Mouse (Mus musculus) heart, embryonic 16.5 days (tissue): ENCODE results near the gene Ttc25. TPM values are rescaled to one million over a fixed set of nuclear protein-coding genes. Genes with fewer than 3 reads are reported as not detected.
A peak's percentile ranks its signal among the peaks of the same experiment; 100 is the strongest.

ENCODE experiments used
- ATAC-seq: fragments of 200-750 bp; cut with Nextera tagmentation; replicated peaks from 2 replicates; pipeline ENCODE4 v1.8.0; 2017; ENCODE audit warnings: moderate number of reproducible peaks; ENCODE audit not compliant: insufficient read depth, low FRiP score; ENCODE audit errors: extremely low read depth
- H3K27ac ChIP-seq: fragments of 300-500 bp; sonication (generic); 2 replicates; pipeline ENCODE4 v1.5.1; 2014; ENCODE audit warnings: mild to moderate bottlenecking, low read length, control low read depth, moderate library complexity
- H3K27me3 ChIP-seq: fragments of 300-500 bp; sonication (generic); 2 replicates; pipeline ENCODE4 v1.6.1; 2014; ENCODE audit warnings: low read length, mixed read lengths; ENCODE audit not compliant: control insufficient read depth, insufficient read depth
- H3K36me3 ChIP-seq: fragments of 300-500 bp; sonication (generic); 2 replicates; pipeline ENCODE4 v1.6.1; 2014; ENCODE audit not compliant: control insufficient read depth, insufficient read depth
- H3K4me1 ChIP-seq: fragments of 300-500 bp; sonication (generic); 2 replicates; pipeline ENCODE4 v1.6.1; 2014; ENCODE audit warnings: low read length, mixed read lengths; ENCODE audit not compliant: control insufficient read depth, insufficient read depth
- H3K4me2 ChIP-seq: fragments of 300-500 bp; sonication (generic); 2 replicates; pipeline ENCODE4 v1.6.1; 2014; ENCODE audit warnings: low read depth, mild to moderate bottlenecking, control low read depth, low read length
- H3K4me3 ChIP-seq: fragments of 300-500 bp; sonication (generic); 2 replicates; pipeline ENCODE4 v1.5.1; 2014; ENCODE audit warnings: mild to moderate bottlenecking, control low read depth, low read length
- H3K9ac ChIP-seq: fragments of 300-500 bp; sonication (generic); 2 replicates; pipeline ENCODE4 v1.6.1; 2014; ENCODE audit warnings: low read length, control low read depth
- H3K9me3 ChIP-seq: fragments of 300-500 bp; sonication (generic); replicated peaks from 2 replicates; pipeline ENCODE4 v1.6.1; 2016; ENCODE audit warnings: low read length; ENCODE audit not compliant: control insufficient read depth
- whole genome bisulfite sequencing: fragments of 180-500 bp; shearing (Covaris S2); extraction: QIAGEN DNeasy Blood & Tissue Kit; methylation state at CpG from one replicate; pipeline ENCODE4 v1.1.7; 2014; 5-methylcytosine and 5-hydroxymethylcytosine counted together
- polyA plus RNA-seq: library from polyadenylated mRNA; unstranded; fragments of >200 nt; fragmentation: Nextera tagmentation; extraction: Ambion mirVana; gene quantifications from 2 replicates; pipeline ENCODE4 v1.2.1, GENCODE M21; 2015

Ttc25 gene
- polyA plus RNA-seq, 1 experiment from 2014 or later = 0.85 TPM

GRCm38 (mm10) chr11:100541577-100541976 lies 3.8 kb upstream of the Ttc25 start:
- Histone ChIP-seq H3K9me3 (no peaks in the 10 kb centered on the region), H3K4me1 (peaks cover 8% of the 10 kb centered on the region), H3K4me3 (no peak overlapping the region), H3K4me2 (no peak overlapping the region), H3K36me3 (no peaks in the 10 kb centered on the region), H3K27ac (no peak overlapping the region), H3K27me3 (no peaks in the 10 kb centered on the region), H3K9ac (no peak overlapping the region)
- WGBS = 66% methylated on average over 2 of the region's 2 CpGs
- ATAC-seq = no peak

DNA sequence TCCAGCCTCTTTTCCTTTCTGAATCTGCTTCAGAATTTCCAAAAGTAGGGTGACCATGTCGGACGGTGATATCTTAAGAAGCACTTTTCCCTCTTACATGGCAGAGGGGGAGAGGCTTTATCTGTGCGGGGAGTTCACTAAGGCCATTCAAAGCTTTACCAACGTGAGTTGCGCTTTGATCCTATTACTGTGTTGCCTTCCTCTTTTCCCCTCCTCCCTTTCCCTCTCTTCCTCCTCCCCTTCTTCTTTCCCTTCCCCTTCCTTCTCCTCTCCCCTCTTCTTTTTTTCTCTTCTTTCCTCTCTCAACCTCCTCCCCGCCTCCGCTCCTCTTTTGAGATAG lies 309 bp downstream of the Ttc25 start:
- no peak for ATAC-seq
- Histone ChIP-seq H3K27ac (no peak overlapping the region), H3K36me3 (no peaks in the 10 kb centered on the region)

DNA sequence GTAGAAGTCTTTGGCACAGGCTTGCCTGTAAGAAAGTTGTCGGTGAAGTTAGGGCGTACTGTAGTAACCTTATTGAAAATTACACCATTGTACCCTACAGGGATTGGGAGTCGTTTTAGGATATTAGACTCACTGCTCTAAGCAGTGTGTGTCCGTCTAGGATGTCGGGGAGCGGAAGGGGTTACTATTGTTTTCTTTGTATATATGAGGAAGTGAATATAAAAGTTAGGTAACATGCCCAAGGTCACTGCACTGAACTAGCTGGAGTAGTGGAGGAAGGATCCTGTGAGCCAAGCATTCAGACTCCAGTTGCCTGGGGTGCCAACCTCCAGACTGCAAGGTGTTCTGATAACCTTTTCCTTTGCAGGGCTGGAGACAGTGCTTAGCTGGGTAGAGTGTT lies 1.5 kb downstream of the Ttc25 start:
- H3K36me3 ChIP-seq = no peaks in the 10 kb centered on the region
- H3K27me3 ChIP-seq = no peaks in the 10 kb centered on the region
- H3K9ac ChIP-seq = no peak overlapping the region
- H3K4me1 ChIP-seq = peaks cover 8% of the 10 kb centered on the region
- 79% methylated on average over 6 of the region's 6 CpGs for WGBS
- H3K27ac ChIP-seq = no peak overlapping the region
- H3K4me3 ChIP-seq = no peak overlapping the region
- H3K9me3 ChIP-seq = no peaks in the 10 kb centered on the region
- ATAC-seq = no peak
- no peak overlapping the region for H3K4me2 ChIP-seq

More for the DNA sequence above, 309 bp downstream of the Ttc25 start:
- Histone ChIP-seq H3K9me3 (no peaks in the 10 kb centered on the region), H3K9ac (peak overlapping the region; percentile 22; the same call in 1 of the 2 replicates), H3K4me3 (peak overlapping the region; percentile 49), H3K4me2 (peak overlapping the region; percentile 77), H3K4me1 (peaks cover 8% of the 10 kb centered on the region), H3K27me3 (no peaks in the 10 kb centered on the region)
- 30% methylated on average over 7 of the region's 7 CpGs for WGBS

DNA sequence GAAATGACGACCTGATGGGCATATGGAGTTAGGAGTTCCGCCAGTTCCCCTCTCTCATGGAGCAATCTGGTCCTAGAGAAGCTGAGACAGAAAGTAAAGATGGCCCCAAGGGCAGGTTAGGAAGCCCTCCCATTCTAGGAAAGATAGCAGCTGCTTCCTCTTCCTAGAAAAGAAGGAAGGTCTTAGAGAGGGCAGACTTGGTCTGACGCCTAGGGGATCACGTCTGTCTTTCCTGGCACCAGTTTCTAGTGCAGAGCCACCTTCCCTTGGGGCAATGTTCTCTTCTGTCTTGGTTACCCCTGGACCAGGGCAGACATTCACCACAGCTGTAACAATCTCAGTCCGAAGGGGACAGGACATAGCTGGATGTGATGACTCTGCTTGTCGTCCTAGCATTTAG lies 2.7 kb downstream of the Ttc25 start:
- Histone ChIP-seq H3K4me1 (peaks cover 8% of the 10 kb centered on the region), H3K9ac (no peak overlapping the region), H3K36me3 (no peaks in the 10 kb centered on the region), H3K9me3 (no peaks in the 10 kb centered on the region), H3K27ac (no peak overlapping the region), H3K27me3 (no peaks in the 10 kb centered on the region), H3K4me2 (no peak overlapping the region), H3K4me3 (no peak overlapping the region)
- no peak for ATAC-seq
- 62% methylated on average over 6 of the region's 6 CpGs for WGBS

DNA sequence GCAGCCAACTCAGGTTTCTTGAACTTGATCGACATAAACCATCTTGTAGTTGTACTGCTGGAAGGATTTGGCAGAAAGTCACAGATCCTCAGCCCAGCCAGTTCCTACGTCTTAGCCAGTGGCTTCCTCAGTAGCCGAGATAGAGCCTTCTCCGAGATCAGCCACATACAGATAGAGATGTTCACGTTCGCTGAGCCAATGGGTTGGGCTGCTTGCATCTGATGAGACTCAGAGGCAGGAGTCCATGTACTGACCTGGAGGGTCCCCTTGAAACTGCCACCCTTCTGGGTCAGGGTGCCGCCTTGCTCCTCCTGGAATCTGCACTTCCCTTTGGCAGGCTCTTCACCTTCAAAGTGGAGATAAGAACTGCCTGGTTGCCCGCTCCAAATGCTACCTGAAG lies 4.1 kb downstream of the Ttc25 start:
- ATAC-seq = no peak
- Histone ChIP-seq H3K9ac (no peak overlapping the region), H3K9me3 (no peaks in the 10 kb centered on the region), H3K4me2 (no peak overlapping the region), H3K36me3 (no peaks in the 10 kb centered on the region), H3K27ac (no peak overlapping the region), H3K4me1 (peaks cover 8% of the 10 kb centered on the region), H3K27me3 (no peaks in the 10 kb centered on the region), H3K4me3 (no peak overlapping the region)
- WGBS = 68% methylated on average over 8 of the region's 8 CpGs

DNA sequence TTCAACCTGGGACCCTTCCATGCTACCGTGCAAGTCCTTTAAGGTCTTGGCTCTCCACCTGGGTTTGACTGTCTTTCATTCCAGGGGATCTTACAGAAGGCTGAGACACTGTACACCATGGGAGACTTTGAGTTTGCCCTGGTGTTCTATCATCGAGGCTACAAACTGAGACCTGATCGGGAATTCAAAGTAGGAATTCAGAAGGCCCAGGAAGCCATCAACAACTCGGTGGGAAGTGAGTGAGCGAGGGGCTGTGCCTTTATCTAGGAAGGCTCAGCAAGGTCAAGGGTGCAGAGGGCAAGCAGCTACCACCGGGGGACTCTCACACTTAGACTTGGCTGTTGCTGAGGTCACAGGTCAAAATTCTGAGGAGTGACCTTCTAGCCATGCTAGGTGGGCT lies 4.7 kb downstream of the Ttc25 start:
- Histone ChIP-seq H3K4me2 (no peak overlapping the region), H3K27me3 (no peaks in the 10 kb centered on the region), H3K4me1 (peaks cover 5% of the 10 kb centered on the region), H3K4me3 (no peak overlapping the region), H3K36me3 (no peaks in the 10 kb centered on the region), H3K27ac (no peak overlapping the region), H3K9me3 (no peaks in the 10 kb centered on the region), H3K9ac (no peak overlapping the region)
- 58% methylated on average over 6 of the region's 6 CpGs for WGBS
- no peak for ATAC-seq

DNA sequence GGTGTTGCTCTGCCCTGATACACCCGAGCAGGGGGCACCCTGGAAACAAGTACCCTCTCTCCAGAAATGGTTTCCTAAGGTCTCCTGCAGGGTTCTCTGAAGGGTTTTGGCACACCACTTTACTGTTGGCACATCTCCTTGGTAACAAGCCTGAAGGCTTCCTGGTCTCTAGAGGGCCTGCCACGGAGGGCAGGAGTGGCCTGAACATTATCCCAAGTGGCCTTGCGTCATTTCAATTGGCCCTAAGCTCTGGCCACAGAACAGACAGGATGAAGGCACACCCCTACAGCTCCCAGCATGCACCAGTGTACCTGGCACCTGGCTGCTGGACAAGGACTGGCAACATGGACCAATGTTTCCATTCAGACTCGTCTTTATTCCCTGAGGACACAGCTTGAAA lies 7.4 kb downstream of the Ttc25 start:
- Histone ChIP-seq H3K9me3 (no peaks in the 10 kb centered on the region), H3K36me3 (no peaks in the 10 kb centered on the region), H3K27me3 (no peaks in the 10 kb centered on the region), H3K4me1 (no peaks in the 10 kb centered on the region), H3K4me3 (no peak overlapping the region), H3K4me2 (no peak overlapping the region), H3K27ac (no peak overlapping the region), H3K9ac (no peak overlapping the region)
- no peak for ATAC-seq
- WGBS = 77% methylated on average over 4 of the region's 4 CpGs

DNA sequence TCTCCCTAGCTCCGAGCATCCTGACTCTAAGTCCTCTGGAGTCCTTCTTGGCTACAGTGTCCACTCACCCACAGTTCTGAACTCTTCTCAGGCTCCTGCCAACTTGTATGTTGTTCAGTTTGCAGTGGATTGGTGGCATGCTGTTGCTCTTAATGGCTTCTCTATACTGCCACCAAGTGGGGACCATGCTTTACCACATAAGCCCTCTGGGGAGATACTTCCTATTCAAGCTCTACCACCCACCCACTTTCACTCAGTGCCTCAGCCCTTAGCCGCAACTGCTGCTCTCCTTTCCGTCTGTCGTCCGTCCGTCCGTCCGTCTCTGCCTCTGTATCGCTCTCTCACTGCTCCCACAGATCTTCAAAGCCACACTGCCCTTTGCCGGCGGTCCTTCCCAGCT lies 10.2 kb downstream of the Ttc25 start:
- Histone ChIP-seq H3K4me3 (peak overlapping the region; percentile 34), H3K9ac (peak overlapping the region; percentile 69), H3K4me1 (no peaks in the 10 kb centered on the region), H3K27ac (no peak overlapping the region), H3K27me3 (no peaks in the 10 kb centered on the region), H3K36me3 (no peaks in the 10 kb centered on the region), H3K9me3 (no peaks in the 10 kb centered on the region), H3K4me2 (peak overlapping the region; percentile 61)
- WGBS = 10% methylated on average over 11 of the region's 11 CpGs
- ATAC-seq = 0 out of 2 replicates have a peak, but pooled peaks have one; percentile 59

- ATAC-seq = no peak
- Histone ChIP-seq H3K27ac (no peak overlapping the region), H3K4me1 (no peaks in the 10 kb centered on the region), H3K36me3 (no peaks in the 10 kb centered on the region), H3K9me3 (no peaks in the 10 kb centered on the region), H3K4me3 (no peak overlapping the region), H3K9ac (no peak overlapping the region), H3K27me3 (no peaks in the 10 kb centered on the region), H3K4me2 (no peak overlapping the region)
- 77% methylated on average over 3 of the region's 3 CpGs for WGBS
Observed at GRCm38 (mm10) chr11:100557563-100557962, 12.2 kb downstream of the Ttc25 start.

- Histone ChIP-seq H3K4me2 (no peak overlapping the region), H3K27me3 (no peaks in the 10 kb centered on the region), H3K27ac (no peak overlapping the region), H3K4me1 (no peaks in the 10 kb centered on the region), H3K9ac (no peak overlapping the region), H3K4me3 (no peak overlapping the region), H3K9me3 (no peaks in the 10 kb centered on the region), H3K36me3 (no peaks in the 10 kb centered on the region)
- 37% methylated on average over 7 of the region's 7 CpGs for WGBS
- ATAC-seq = no peak
Observed at GRCm38 (mm10) chr11:100559476-100559875, 14.1 kb downstream of the Ttc25 start.
